Mouse (Mus musculus) lung, embryonic 16.5 days (tissue): ENCODE results near the gene Elmod2. TPM values are rescaled to one million over a fixed set of nuclear protein-coding genes. Genes with fewer than 3 reads are reported as not detected.

Source experiments
- ATAC-seq: fragments of 200-750 bp; cut with Nextera tagmentation; 2 replicates; pipeline ENCODE4 v1.8.0; 2017; ENCODE audit warnings: low read depth, mild to moderate bottlenecking, moderate library complexity
- H3K27ac ChIP-seq: fragments of 300-500 bp; sonication (generic); 2 replicates; pipeline ENCODE4 v1.5.1; 2014; ENCODE audit warnings: mild to moderate bottlenecking, control low read depth, low read length
- H3K27me3 ChIP-seq: fragments of 300-500 bp; sonication (generic); 2 replicates; pipeline ENCODE4 v1.6.1; 2014; ENCODE audit warnings: low read depth, low read length, mixed read lengths; ENCODE audit not compliant: control insufficient read depth, insufficient read depth
- H3K36me3 ChIP-seq: fragments of 300-500 bp; sonication (generic); 2 replicates; pipeline ENCODE4 v1.6.1; 2014; ENCODE audit warnings: low read length; ENCODE audit not compliant: control insufficient read depth, insufficient read depth
- H3K4me1 ChIP-seq: fragments of 300-500 bp; sonication (generic); replicated peaks from 2 replicates; pipeline ENCODE4 v1.6.1; 2014; ENCODE audit warnings: low read length, mixed read lengths; ENCODE audit not compliant: control insufficient read depth, insufficient read depth
- H3K4me2 ChIP-seq: fragments of 300-500 bp; sonication (generic); 2 replicates; pipeline ENCODE4 v1.6.1; 2014; ENCODE audit warnings: low read depth, low read length, control low read depth
- H3K4me3 ChIP-seq: fragments of 300-500 bp; sonication (generic); 2 replicates; pipeline ENCODE4 v1.5.1; 2014; ENCODE audit warnings: mild to moderate bottlenecking, low read length, control low read depth
- H3K9ac ChIP-seq: fragments of 300-500 bp; sonication (generic); 2 replicates; pipeline ENCODE4 v1.6.1; 2014; ENCODE audit warnings: low read length, control low read depth
- H3K9me3 ChIP-seq: fragments of 300-500 bp; sonication (generic); 2 replicates; pipeline ENCODE4 v1.6.1; 2016; ENCODE audit warnings: low read length; ENCODE audit not compliant: control insufficient read depth
- WGBS: fragments of 180-500 bp; shearing (Covaris S2); extraction: QIAGEN DNeasy Blood & Tissue Kit; methylation state at CpG from one replicate; pipeline ENCODE4 v1.1.7; 2014; 5-methylcytosine and 5-hydroxymethylcytosine counted together
- polyA plus RNA-seq: library from polyadenylated mRNA; unstranded; fragments of >200 nt; fragmentation: Nextera tagmentation; extraction: Ambion mirVana; gene quantifications from 2 replicates; pipeline ENCODE4 v1.2.1, GENCODE M21; 2015

Elmod2 gene
- polyA plus RNA-seq, 1 experiment from 2014 or later = 16.5 TPM

- H3K4me3 ChIP-seq = no peak overlapping the region
- 52% methylated on average over 1 of the region's 1 CpGs for WGBS
- no peaks in the 10 kb centered on the region for H3K36me3 ChIP-seq
- H3K27ac ChIP-seq = no peak overlapping the region
- no peaks in the 10 kb centered on the region for H3K27me3 ChIP-seq
- ATAC-seq = no peak
- no peaks in the 10 kb centered on the region for H3K4me1 ChIP-seq
- no peak overlapping the region for H3K4me2 ChIP-seq
- H3K9ac ChIP-seq = no peak overlapping the region
- H3K9me3 ChIP-seq = 0 out of 2 replicates have a peak, but pooled peaks cover 2% of the 10 kb centered on the region
Measured at GRCm38 (mm10) chr8:83300135-83300534, 32.2 kb downstream of the Elmod2 start.

- Histone ChIP-seq H3K9ac (no peak overlapping the region), H3K4me2 (no peak overlapping the region), H3K4me1 (no peaks in the 10 kb centered on the region), H3K4me3 (no peak overlapping the region), H3K9me3 (0 out of 2 replicates have a peak, but pooled peaks cover 2% of the 10 kb centered on the region), H3K27ac (no peak overlapping the region), H3K36me3 (no peaks in the 10 kb centered on the region), H3K27me3 (no peaks in the 10 kb centered on the region)
- no peak for ATAC-seq
- WGBS = 50% methylated on average over 4 of the region's 4 CpGs
Measured at GRCm38 (mm10) chr8:83297375-83297774, 34.9 kb downstream of the Elmod2 start.

GRCm38 (mm10) chr8:83290176-83290575, 42.1 kb downstream of the Elmod2 start, which contains the start of gene Ucp1:
Gene Ucp1 (plus strand): TSS chr8:83290352.
- no peak for ATAC-seq
- Histone ChIP-seq H3K9me3 (no peaks in the 10 kb centered on the region), H3K9ac (no peak within 1 kb of the TSS), H3K4me1 (no peaks in the 10 kb centered on the region), H3K4me3 (peak within 1 kb of the TSS; percentile 27), H3K36me3 (no peaks in the 10 kb centered on the region), H3K27me3 (peaks cover 21% of the 10 kb centered on the region), H3K27ac (no peak within 1 kb of the TSS), H3K4me2 (peak within 1 kb of the TSS; percentile 45)
- WGBS = 2% methylated on average over 20 of the region's 20 CpGs

- no peak overlapping the region for H3K4me2 ChIP-seq
- H3K9me3 ChIP-seq = no peaks in the 10 kb centered on the region
- 60% methylated on average over 8 of the region's 8 CpGs for WGBS
- no peak overlapping the region for H3K27ac ChIP-seq
- ATAC-seq = no peak
- no peaks in the 10 kb centered on the region for H3K36me3 ChIP-seq
- H3K27me3 ChIP-seq = peaks cover 17% of the 10 kb centered on the region
- no peak overlapping the region for H3K9ac ChIP-seq
- H3K4me1 ChIP-seq = no peaks in the 10 kb centered on the region
- no peak overlapping the region for H3K4me3 ChIP-seq
Measured at GRCm38 (mm10) chr8:83285391-83285790, 46.9 kb downstream of the Elmod2 start.

GRCm38 (mm10) chr8:83278431-83278830, 53.9 kb downstream of the Elmod2 start:
- Histone ChIP-seq H3K4me1 (no peaks in the 10 kb centered on the region), H3K4me3 (no peak overlapping the region), H3K9me3 (no peaks in the 10 kb centered on the region), H3K27ac (no peak overlapping the region), H3K36me3 (no peaks in the 10 kb centered on the region), H3K4me2 (no peak overlapping the region), H3K27me3 (no peaks in the 10 kb centered on the region), H3K9ac (no peak overlapping the region)
- ATAC-seq = no peak
- WGBS = 70% methylated on average over 6 of the region's 6 CpGs

- ATAC-seq = no peak
- no peaks in the 10 kb centered on the region for H3K9me3 ChIP-seq
- no peaks in the 10 kb centered on the region for H3K36me3 ChIP-seq
- H3K4me2 ChIP-seq = no peak overlapping the region
- 37% methylated on average over 11 of the region's 11 CpGs for WGBS
- no peak overlapping the region for H3K27ac ChIP-seq
- no peak overlapping the region for H3K4me3 ChIP-seq
- no peaks in the 10 kb centered on the region for H3K27me3 ChIP-seq
- no peak overlapping the region for H3K9ac ChIP-seq
- H3K4me1 ChIP-seq = no peaks in the 10 kb centered on the region
Measured at GRCm38 (mm10) chr8:83274470-83274869, 57.8 kb downstream of the Elmod2 start.

GRCm38 (mm10) chr8:83272464-83272863, 59.8 kb downstream of the Elmod2 start:
- no peak for ATAC-seq
- Histone ChIP-seq H3K9me3 (no peaks in the 10 kb centered on the region), H3K27me3 (no peaks in the 10 kb centered on the region), H3K4me2 (no peak overlapping the region), H3K4me1 (no peaks in the 10 kb centered on the region), H3K36me3 (no peaks in the 10 kb centered on the region), H3K27ac (no peak overlapping the region), H3K9ac (no peak overlapping the region), H3K4me3 (no peak overlapping the region)
- 56% methylated on average over 10 of the region's 10 CpGs for WGBS

GRCm38 (mm10) chr8:83271172-83271571, 61.1 kb downstream of the Elmod2 start:
- ATAC-seq = no peak
- no peaks in the 10 kb centered on the region for H3K4me1 ChIP-seq
- H3K36me3 ChIP-seq = peaks cover 1% of the 10 kb centered on the region; the same call in 1 of the 2 replicates
- H3K27me3 ChIP-seq = no peaks in the 10 kb centered on the region
- H3K9me3 ChIP-seq = no peaks in the 10 kb centered on the region
- WGBS = 91% methylated on average over 14 of the region's 14 CpGs
- H3K9ac ChIP-seq = no peak overlapping the region
- no peak overlapping the region for H3K27ac ChIP-seq
- no peak overlapping the region for H3K4me2 ChIP-seq
- H3K4me3 ChIP-seq = no peak overlapping the region
